Mouse (Mus musculus) small intestine, adult 2 months (tissue): ENCODE results near the gene Lrfn5.

ENCODE experiments used
- CTCF ChIP-seq: fragments of 200-500 bp; IDR thresholded peaks from 2 replicates; pipeline ENCODE4 v1.5.1; 2012; ENCODE audit warnings: low read depth, mild to moderate bottlenecking, control low read depth, inconsistent platforms, low read length, moderate library complexity, mixed read lengths; ENCODE audit not compliant: insufficient replicate concordance, insufficient read length; ENCODE audit errors: extremely low read depth
- POLR2A ChIP-seq: fragments of 200-500 bp; IDR thresholded peaks from 2 replicates; pipeline ENCODE4 v1.6.1; 2012; ENCODE audit warnings: low read depth, mild to moderate bottlenecking, control low read depth, inconsistent platforms, low read length, moderate library complexity

DNA sequence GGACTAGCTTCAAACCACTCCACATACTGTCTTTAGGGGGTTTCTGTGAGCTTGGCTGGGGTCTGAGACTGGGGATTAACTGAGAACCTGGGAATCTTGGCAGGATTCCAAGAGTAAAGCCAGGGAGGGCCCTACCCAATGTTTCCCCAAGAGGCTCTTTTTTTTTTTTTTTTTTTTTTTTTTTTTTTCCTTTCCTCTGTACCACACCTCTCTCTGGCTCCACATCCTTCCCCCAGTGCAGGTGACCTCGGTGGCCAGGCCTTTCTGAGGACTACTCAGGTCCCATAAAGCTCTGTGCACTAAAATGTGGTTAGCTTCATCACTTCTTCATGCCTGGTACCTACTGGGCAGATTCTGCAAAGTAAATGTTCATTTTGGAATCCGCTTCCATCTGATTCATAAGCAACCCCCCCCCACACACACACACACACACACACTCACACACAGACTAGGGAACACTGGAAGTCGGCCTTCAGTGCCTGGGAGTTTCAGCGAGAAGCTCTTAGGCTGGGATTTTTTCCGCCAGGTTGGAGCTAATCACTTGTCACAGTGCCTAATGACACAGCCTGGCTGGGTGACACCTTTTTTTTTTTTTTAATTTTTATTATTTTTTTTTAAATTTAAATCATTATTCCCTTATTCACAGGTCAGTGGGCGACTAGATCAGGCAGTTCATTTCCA is 662 bp upstream of the Lrfn5 start:
- TF ChIP-seq CTCF: no peak
- no peak for TF ChIP-seq POLR2A
